Mouse (Mus musculus) cerebellum, adult 11-12 months (tissue): ENCODE data around the gene Spats1.
A peak's percentile ranks its signal among the peaks of the same experiment; 100 is the strongest.
"Not testable (repeated sequence)": the region's sequence is repeated elsewhere in the genome, so short reads cannot be mapped to it uniquely, and the experiment has no call there.

Source experiments
- DNase-seq: peaks from one replicate; pipeline ENCODE4 v3.0.0; 2022

Gene Spats1

DNA sequence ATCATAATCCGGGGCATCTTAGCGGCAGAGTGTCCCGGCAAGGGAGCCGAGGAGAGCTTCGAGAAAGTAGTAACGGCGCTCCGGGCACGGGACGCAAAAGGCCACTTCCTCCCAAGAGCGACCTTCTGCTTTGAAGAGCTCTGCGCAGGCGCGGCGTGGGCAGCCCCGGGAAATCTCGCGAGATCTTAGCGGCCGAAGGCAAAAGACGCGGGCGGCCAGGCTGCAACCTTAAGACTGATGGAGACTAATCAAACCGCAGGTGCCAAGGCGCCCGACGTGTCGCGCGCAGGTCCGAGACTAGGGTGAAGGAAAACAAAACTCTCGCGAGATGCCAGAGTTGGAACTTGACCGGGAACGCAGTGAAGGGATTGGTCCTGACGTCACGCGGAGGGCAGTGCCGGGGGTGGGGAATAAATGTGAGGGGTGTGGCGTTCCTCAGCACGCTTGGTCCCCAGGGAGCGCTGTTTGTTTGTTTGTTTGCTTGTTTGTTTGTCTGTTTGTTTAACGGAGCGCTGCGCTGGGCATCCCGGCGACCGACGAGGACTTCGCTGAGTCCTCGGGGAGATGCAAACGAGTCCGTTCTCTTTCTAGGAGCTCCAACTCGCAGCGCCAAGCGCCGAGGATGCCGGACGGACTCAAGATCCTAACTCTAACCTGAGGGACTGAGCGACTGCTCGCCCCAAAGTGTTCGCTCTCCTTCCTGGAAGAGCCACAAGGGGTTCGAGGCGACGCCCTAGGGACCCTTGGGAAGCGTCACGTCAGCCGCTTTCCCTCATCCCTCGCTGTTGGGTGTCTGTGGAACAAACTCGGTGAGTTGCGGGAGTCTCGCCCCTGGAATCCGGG is 41.6 kb downstream of the Spats1 start, which contains the start of gene Cdc5l:
Gene Cdc5l, minus strand, starts transcription at position 319 of the 843 bp plus-strand sequence.
- peak; percentile 99 for DNase-seq

DNA sequence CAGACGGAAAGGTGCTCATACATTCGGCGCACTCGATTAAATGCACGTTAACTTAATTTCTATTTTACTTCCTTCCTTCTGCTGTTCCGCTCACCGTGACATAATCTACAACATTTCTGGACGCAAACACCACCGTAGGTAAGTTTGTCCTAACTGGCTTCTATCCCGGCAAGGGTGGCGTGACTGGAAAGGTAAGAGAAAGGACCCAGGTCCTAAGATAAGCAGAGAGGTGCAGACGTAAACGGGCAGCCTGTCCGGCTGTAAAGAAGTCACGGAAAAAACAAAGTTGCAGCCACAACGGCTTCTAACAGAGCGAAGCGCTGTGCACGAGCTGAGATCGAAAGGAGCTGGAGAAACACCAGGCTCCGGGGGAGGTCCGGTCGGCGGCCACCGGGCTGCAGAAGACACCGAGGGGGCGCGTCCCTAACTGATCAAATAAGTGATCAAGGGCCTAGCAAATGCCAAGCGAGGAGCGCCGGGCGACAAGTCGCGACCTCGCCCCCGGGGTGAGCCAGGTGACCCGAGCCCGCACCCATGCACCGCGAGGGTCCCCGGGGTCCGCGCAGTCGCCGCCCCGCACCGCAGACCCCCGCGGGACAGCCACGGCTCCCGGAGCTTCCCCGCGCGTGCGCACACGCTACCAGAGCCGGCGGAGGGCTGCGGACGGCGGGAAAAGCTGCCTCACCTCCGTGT is 42.4 kb downstream of the Spats1 start:
- no peak for DNase-seq

- no peak for DNase-seq
Measured at GRCm38 (mm10) chr17:45432007-45432406, 43.2 kb downstream of the Spats1 start.

GRCm38 (mm10) chr17:45417387-45417786 is 57.8 kb downstream of the Spats1 start:
- DNase-seq: no peak

DNA sequence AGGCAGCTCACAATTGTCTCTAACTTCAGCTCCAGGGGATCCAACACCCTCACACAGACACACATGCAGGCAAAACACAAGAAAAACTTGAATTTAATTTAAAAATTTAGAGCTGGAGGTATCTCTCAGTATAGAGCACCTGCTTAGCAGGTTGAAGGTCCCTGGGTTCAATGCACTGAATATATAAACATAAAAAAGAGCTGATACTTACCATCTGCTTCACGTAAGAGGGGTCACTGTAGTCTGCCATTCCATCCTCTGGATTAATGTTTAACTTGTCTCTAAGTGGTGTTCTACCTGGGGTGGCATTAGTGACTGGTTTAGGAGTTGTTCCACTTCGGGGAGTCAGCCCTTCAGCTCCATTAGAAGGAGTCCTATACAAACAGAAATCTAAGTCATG is 63.6 kb downstream of the Spats1 start:
- DNase-seq: not testable (repeated sequence)

DNA sequence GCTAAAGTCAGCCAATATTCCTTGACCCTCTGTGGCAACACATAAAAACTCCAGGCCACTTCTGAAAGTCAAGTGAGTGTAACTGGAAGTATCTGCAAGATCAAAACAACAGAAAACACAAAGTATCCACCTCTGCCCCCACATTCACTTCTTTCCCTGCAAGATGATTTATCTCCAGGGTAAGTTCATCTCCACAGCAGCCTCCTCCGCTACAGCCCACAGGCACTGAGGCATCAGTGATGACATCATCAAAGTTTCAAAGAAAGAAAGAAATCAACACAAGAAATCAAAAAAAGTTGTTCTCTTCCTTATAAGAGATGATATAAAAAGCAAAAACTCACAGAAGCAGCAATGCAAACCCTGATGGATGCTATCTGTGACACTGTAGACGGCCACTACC is 66.5 kb downstream of the Spats1 start:
- DNase-seq: no peak

DNA sequence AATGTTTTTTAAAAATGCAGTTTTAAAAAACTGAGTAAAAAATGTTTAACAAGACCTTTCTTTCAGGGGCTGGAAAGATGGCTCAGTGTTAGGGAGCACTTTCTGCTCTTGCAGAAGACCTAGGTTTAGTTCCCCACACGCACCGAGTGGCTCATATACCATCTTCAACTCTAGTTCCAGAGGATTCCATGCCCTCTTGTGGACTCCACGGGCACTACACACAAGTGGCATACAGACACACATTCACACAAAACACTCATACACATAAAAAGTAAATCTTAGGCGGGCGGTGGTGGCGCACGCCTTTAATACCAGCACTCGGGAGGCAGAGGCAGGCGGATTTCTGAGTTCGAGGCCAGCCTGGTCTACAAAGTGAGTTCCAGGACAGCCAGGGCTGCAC is 68.9 kb downstream of the Spats1 start:
- no peak for DNase-seq

- DNase-seq: no peak
Measured at GRCm38 (mm10) chr17:45403207-45403606, 72.0 kb downstream of the Spats1 start.

DNA sequence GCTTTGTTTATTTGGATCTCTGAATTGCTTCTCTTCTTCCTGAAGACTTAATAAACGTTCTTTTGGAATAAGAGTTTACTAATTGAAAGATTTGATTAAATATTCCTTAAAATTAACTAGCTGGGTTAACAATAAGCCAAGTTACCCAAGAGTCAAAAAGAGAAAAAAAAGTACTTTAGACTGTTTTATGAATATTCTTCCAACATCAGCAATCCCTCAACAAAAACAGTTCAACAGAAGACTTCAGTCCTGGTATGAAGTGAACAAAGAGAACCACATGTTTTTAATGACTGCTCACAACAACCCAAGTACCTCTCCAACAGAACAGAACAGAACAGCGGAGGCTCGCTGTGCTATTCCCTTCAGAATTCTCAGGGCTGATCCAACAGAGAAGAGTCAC is 72.6 kb downstream of the Spats1 start:
- DNase-seq: no peak

DNA sequence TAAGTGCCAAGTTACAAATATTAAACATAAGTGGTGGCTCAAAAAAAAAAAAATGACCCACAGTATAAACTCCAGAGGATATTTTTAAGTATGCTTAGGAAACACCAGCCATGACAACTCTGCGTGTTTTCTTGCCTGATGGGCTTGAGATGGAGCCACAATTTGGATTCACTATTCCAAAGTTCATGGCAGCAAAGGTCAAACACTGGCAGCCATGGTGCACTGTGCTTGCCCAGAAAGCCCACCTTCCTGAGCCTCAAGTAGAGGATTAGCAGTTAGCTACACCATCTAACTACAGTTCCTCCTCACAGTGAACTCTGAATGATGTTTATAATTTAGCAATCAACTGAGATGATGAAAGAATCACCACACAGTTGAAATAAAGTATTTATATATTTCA is 73.1 kb downstream of the Spats1 start:
- DNase-seq: no peak

- no peak for DNase-seq
Measured at GRCm38 (mm10) chr17:45401126-45401905, 73.9 kb downstream of the Spats1 start.

DNA sequence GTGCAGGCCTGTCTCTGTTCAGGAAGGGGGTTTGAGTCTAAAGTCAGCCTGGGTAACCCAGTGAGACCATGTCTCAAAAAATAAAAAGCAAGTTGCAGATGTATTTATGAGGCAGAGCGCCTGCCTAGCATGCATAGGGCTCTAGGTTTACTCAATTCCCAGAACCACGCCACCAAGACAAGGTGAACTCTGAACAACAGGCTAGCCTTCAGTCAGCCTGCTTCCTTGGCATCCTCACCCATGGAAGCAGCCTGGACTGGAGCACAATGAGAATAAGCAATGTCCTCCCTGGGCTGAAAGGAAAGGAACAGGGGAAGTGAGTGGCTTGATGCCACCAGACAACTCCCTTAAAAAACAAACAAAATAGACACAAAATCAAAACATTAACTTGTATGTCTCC is 77.2 kb downstream of the Spats1 start:
- DNase-seq: no peak

DNA sequence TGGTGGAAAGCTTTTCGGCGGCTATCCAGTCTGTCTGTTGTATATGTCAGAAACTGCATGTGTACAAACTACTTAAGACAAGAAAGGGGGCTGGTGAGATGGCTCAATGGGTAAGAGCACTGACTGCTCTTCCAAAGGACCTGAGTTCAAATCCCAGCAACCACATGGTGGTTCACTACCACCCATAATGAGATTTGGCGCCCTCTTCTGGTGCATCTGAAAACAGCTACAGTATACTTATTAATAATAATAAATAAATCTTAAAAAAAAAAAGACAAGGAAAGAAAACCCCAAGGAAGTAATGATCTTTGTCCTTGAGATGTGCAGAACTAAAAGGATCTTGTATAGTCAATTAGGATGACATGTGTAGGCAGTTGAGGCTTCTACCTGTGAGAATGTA is 77.7 kb downstream of the Spats1 start:
- no peak for DNase-seq

GRCm38 (mm10) chr17:45394612-45395011 is 80.6 kb downstream of the Spats1 start:
- DNase-seq: no peak

DNA sequence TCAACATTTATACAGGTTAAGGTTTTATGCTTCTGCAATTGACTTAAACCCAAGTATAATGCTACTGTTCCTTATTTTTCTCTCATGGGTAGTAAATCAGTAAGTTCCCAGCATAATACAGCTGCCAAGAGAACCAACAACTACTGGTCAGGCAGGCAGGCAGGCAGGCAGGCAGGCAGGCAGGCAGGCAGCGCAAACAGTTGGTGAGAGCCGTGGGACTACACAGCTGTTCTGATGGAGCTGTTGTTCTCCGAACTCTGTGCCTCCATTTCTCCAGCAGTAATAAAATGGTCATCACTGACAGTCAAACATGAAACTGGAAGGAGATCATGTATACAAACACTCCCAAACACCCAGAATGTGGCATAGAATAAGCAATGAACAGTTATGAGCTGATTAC is 81.5 kb downstream of the Spats1 start:
- DNase-seq: no peak
